Mouse (Mus musculus) stomach, postnatal 0 days (tissue): ENCODE data around the gene Gm49322.

Source experiments
- CTCF ChIP-seq: IDR thresholded peaks from 2 replicates; pipeline ENCODE4 v1.5.1; 2016; ENCODE audit warnings: antibody characterized with exemption, low read depth, mild to moderate bottlenecking, moderate library complexity
- EP300 ChIP-seq: optimal IDR thresholded peaks from 2 replicates; pipeline ENCODE3; 2016; ENCODE audit warnings: antibody characterized with exemption

DNA sequence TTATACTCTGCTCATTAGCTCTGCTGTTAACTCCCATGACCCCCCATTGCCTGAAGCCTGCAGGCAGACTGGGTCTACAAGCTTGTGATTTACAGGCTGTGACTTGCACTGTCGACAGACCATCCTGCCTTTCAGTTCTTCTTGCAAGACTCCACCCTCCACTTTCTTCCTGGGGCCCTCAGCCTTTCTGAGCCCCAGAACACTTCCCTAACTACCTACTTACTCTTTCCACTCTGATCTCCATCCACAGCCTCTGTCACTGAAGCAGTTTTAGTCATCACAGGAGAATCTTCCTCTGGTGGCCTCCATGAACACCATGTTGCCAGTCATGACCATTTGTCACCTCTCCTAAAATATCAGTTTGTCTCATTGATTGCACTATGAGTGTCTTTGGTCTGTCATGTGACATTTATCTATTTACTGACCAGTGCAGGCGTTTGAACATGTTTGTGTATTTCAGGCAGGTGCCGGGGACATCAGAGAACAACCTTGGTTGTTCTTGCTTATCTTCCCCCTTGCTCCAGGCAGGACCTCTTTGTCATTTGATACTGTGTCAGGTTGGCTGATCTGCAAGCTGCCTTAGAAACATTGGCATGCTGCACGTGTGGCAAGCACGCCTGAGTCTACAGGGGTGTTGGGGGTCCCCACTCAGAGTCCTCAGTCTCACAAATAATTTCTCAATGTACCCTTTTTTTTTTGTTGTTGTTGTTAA, 57.8 kb downstream of the Gm49322 start:
- TF ChIP-seq CTCF (no peak), EP300 (no peak)
